ENCODE assay signal across 11 mouse cellular contexts in genomic region chr1:73964151-73964743, GRCm38 (mm10).
DNase-seq lines count a peak whose midpoint lies in the region; ATAC-seq and TF ChIP-seq lines count a peak whose summit lies in the region.
"Had no signal": no experiment of that assay in that cellular context is flagged by ENCODE, and none has a peak within 500 bp of the region (broad histone marks: within the 10 kb centered on the region; RNA-seq: fewer than 3 reads in every experiment).

No protein-coding gene starts in this region.

- peaks cover 21% of the 10 kb centered on the region; the same call in 1 of the 2 replicates for H3K36me3 ChIP-seq in kidney, embryonic 15.5 days
- H3K36me3 ChIP-seq in stomach, postnatal 0 days (ENCODE audit: control insufficient read depth, insufficient read depth, low read length), result no peaks in the 10 kb centered on the region

- WGBS in kidney, embryonic 15.5 days, result 52% methylated on average over 5 of the region's 5 CpGs
- WGBS in stomach, postnatal 0 days, result 74% methylated on average over 5 of the region's 5 CpGs

- peak overlapping the region; percentile 58; the same call in 1 of the 2 replicates for H3K4me2 ChIP-seq in kidney, embryonic 15.5 days
- H3K4me2 ChIP-seq in stomach, postnatal 0 days (replicated peaks; ENCODE audit: low read depth), result no peak overlapping the region
- H3K4me2 ChIP-seq: liver, embryonic 15.5 days had no signal

- H3K4me1 ChIP-seq in kidney, embryonic 15.5 days, result peaks cover 70% of the 10 kb centered on the region
- peaks cover 12% of the 10 kb centered on the region; the same call in 1 of the 2 replicates for H3K4me1 ChIP-seq in stomach, postnatal 0 days (replicated peaks; ENCODE audit: control insufficient read depth, insufficient read depth)

- no peaks in the 10 kb centered on the region for H3K9me3 ChIP-seq in kidney, embryonic 15.5 days (replicated peaks)
- H3K9me3 ChIP-seq in stomach, postnatal 0 days (ENCODE audit: control insufficient read depth, low read length), result no peaks in the 10 kb centered on the region
- H3K9me3 ChIP-seq: liver, embryonic 15.5 days had no signal

- no peak for ATAC-seq in kidney, embryonic 15.5 days (replicated peaks; ENCODE audit: low FRiP score)
- ATAC-seq in stomach, postnatal 0 days (ENCODE audit: low FRiP score, low TSS enrichment), result no peak

- peak overlapping the region; percentile 87 for H3K4me3 ChIP-seq in gastrocnemius, adult 2 months
- no peak overlapping the region for H3K4me3 ChIP-seq in kidney, embryonic 15.5 days (replicated peaks)
- no peak overlapping the region for H3K4me3 ChIP-seq in stomach, postnatal 0 days (ENCODE audit: low read depth, low read length)
- H3K4me3 ChIP-seq: liver, embryonic 15.5 days had no signal

- peak overlapping the region; percentile 99 for H3K27ac ChIP-seq in gastrocnemius, adult 2 months
- peak overlapping the region; percentile 95 for H3K27ac ChIP-seq in kidney, embryonic 15.5 days
- H3K27ac ChIP-seq in stomach, postnatal 0 days (replicated peaks), result peak overlapping the region; percentile 90

- H3K9ac ChIP-seq in kidney, embryonic 15.5 days, result no peak overlapping the region
- no peak overlapping the region; the same call in 1 of the 2 replicates for H3K9ac ChIP-seq in stomach, postnatal 0 days (ENCODE audit: low read length)
- H3K9ac ChIP-seq: liver, embryonic 15.5 days had no signal

- intact Hi-C loops in gastrocnemius, adult 2 months (cut with DNase I), result loop anchor here (1.0 to 5.0 kb wide), 2 partner anchors 22 to 37 kb away; no protein-coding TSS in a partner anchor

- no peak for TF ChIP-seq EP300 in stomach, postnatal 0 days (optimal IDR thresholded peaks at IDR 0.05)

- H3K27me3 ChIP-seq in kidney, embryonic 15.5 days, result no peaks in the 10 kb centered on the region
- no peaks in the 10 kb centered on the region for H3K27me3 ChIP-seq in stomach, postnatal 0 days (ENCODE audit: control insufficient read depth, insufficient read depth, low read length)
- H3K27me3 ChIP-seq: liver, embryonic 15.5 days had no signal

- no peak for DNase-seq in gastrocnemius, adult 2 months
- no peak for DNase-seq in gastrocnemius, adult 18-20 months (ENCODE audit: low spot score)
- no peak for DNase-seq in kidney, adult 8-10 months
- peak; percentile 56 for DNase-seq in testis, postnatal 14 days (ENCODE audit: low spot score)
- DNase-seq in testis, postnatal 10 days (ENCODE audit: low spot score), result no peak
- no peak for DNase-seq in stomach, postnatal 0 days (ENCODE audit: low spot score)
- no peak for DNase-seq in adrenal gland, postnatal 4 days (ENCODE audit: low spot score in 2 of 2)
- DNase-seq: cerebellum, adult 18-20 months; retina, postnatal 1 day had no signal

- no peak for TF ChIP-seq CTCF in gastrocnemius, adult 2 months (IDR thresholded peaks at IDR 0.05)
- TF ChIP-seq CTCF in stomach, postnatal 0 days (IDR thresholded peaks at IDR 0.05; ENCODE audit: low read depth), result no peak
